Comparison of ENCODE assay signal across 34 mouse cellular contexts in genomic region chr1:160441161-160441560, GRCm38 (mm10).
DNase-seq lines count a peak whose midpoint lies in the region; ATAC-seq and TF ChIP-seq lines count a peak whose summit lies in the region.
"Had no signal": no experiment of that assay in that cellular context is flagged by ENCODE, and none has a peak within 500 bp of the region (broad histone marks: within the 10 kb centered on the region; RNA-seq: fewer than 3 reads in every experiment).

No protein-coding gene starts in this region.

- H3K36me3 ChIP-seq in liver, adult 2 months (ENCODE audit: control insufficient read depth, insufficient read depth, low read length) = peaks cover 1% of the 10 kb centered on the region; the same call in 1 of the 2 replicates
- H3K36me3 ChIP-seq in liver, postnatal 0 days (replicated peaks; ENCODE audit: insufficient read depth, low read length) = no peaks in the 10 kb centered on the region
- peaks cover 0 to 7% of the 10 kb centered on the region in 2 experiments; a peak in 2 of 4 replicates for H3K36me3 ChIP-seq in MEL (ENCODE audit: control insufficient read depth in 1 of 2, insufficient read depth in 2 of 2, low read length in 2 of 2)
- H3K36me3 ChIP-seq in midbrain, embryonic 11.5 days (ENCODE audit: control insufficient read depth, insufficient read depth, low read length) = no peaks in the 10 kb centered on the region
- H3K36me3 ChIP-seq: embryonic facial prominence, embryonic 10.5 days; embryonic facial prominence, embryonic 15.5 days; forebrain, embryonic 12.5 days; heart, embryonic 13.5 days; hindbrain, embryonic 10.5 days; intestine, embryonic 15.5 days; liver, embryonic 13.5 days; midbrain, embryonic 15.5 days; neural tube, embryonic 15.5 days; stomach, embryonic 15.5 days had no signal

- no peak for TF ChIP-seq EP300 in liver, postnatal 0 days (IDR thresholded peaks at IDR 0.05; ENCODE audit: low read depth)
- peak; percentile 25 to 39; a peak in 2 of 4 replicates for TF ChIP-seq EP300 in MEL (IDR thresholded peaks at IDR 0.05; ENCODE audit: low read depth in 1 of 2, low read length in 2 of 2)

- H3K9ac ChIP-seq in liver, adult 2 months (ENCODE audit: low read depth, low read length) = no peak overlapping the region
- no peak overlapping the region for H3K9ac ChIP-seq in liver, postnatal 0 days (replicated peaks)
- no peak overlapping the region for H3K9ac ChIP-seq in MEL (ENCODE audit: control insufficient read depth, low read depth, low read length, poor library complexity, severe bottlenecking)
- no peak overlapping the region for H3K9ac ChIP-seq in midbrain, embryonic 11.5 days (ENCODE audit: low read length)
- H3K9ac ChIP-seq: embryonic facial prominence, embryonic 15.5 days; forebrain, embryonic 12.5 days; forebrain, postnatal 0 days; heart, embryonic 13.5 days; intestine, embryonic 15.5 days; liver, embryonic 13.5 days; lung, embryonic 14.5 days; midbrain, embryonic 15.5 days; neural tube, embryonic 15.5 days; stomach, embryonic 15.5 days had no signal

- no peaks in the 10 kb centered on the region for H3K9me3 ChIP-seq in liver, postnatal 0 days (ENCODE audit: low read length)
- H3K9me3 ChIP-seq in MEL (replicated peaks; ENCODE audit: insufficient read depth, low read length) = no peaks in the 10 kb centered on the region
- H3K9me3 ChIP-seq in midbrain, embryonic 11.5 days (ENCODE audit: control insufficient read depth, low read length) = no peaks in the 10 kb centered on the region
- H3K9me3 ChIP-seq: embryonic facial prominence, embryonic 10.5 days; embryonic facial prominence, embryonic 15.5 days; forebrain, embryonic 12.5 days; heart, embryonic 13.5 days; hindbrain, embryonic 10.5 days; intestine, embryonic 15.5 days; liver, embryonic 13.5 days; midbrain, embryonic 15.5 days; neural tube, embryonic 15.5 days; stomach, embryonic 15.5 days had no signal

- intact Hi-C loops in heart, postnatal 25 days (cut with DNase I) = no loop called here

- no peak for TF ChIP-seq POLR2A in liver, adult 2 months (IDR thresholded peaks at IDR 0.05; ENCODE audit: extremely low read depth, insufficient read depth, low read length)
- no peak for TF ChIP-seq POLR2A in MEL (IDR thresholded peaks at IDR 0.05; ENCODE audit: control insufficient read depth in 1 of 2, insufficient read depth in 1 of 2, low read depth in 1 of 2, low read length in 2 of 2, poor library complexity in 1 of 2)

- H3K27me3 ChIP-seq in liver, adult 2 months (ENCODE audit: control insufficient read depth, insufficient read depth, low read length) = no peaks in the 10 kb centered on the region
- H3K27me3 ChIP-seq in liver, postnatal 0 days (ENCODE audit: insufficient read depth, low read length) = no peaks in the 10 kb centered on the region
- H3K27me3 ChIP-seq in MEL (ENCODE audit: control insufficient read depth in 1 of 2, insufficient read depth in 2 of 2, low read length in 2 of 2) = no peaks in the 10 kb centered on the region
- no peaks in the 10 kb centered on the region for H3K27me3 ChIP-seq in midbrain, embryonic 11.5 days (ENCODE audit: control insufficient read depth, insufficient read depth, low read length)
- H3K27me3 ChIP-seq: embryonic facial prominence, embryonic 15.5 days; forebrain, embryonic 12.5 days; heart, embryonic 13.5 days; intestine, embryonic 15.5 days; liver, embryonic 13.5 days; midbrain, embryonic 15.5 days; neural tube, embryonic 15.5 days; stomach, embryonic 15.5 days had no signal

- WGBS in liver, adult 2 months = 76% methylated on average over 5 of the region's 5 CpGs
- WGBS in liver, postnatal 0 days (ENCODE audit: insufficient replicate concordance) = 55% methylated on average over 5 of the region's 5 CpGs
- 84% methylated on average over 5 of the region's 5 CpGs for WGBS in midbrain, embryonic 11.5 days

- no peak for TF ChIP-seq RAD21 in MEL (IDR thresholded peaks at IDR 0.05; ENCODE audit: low read depth, low read length)

- no peaks in the 10 kb centered on the region for H3K4me1 ChIP-seq in liver, adult 2 months (ENCODE audit: control insufficient read depth, insufficient read depth, low read length)
- no peaks in the 10 kb centered on the region for H3K4me1 ChIP-seq in liver, postnatal 0 days (ENCODE audit: insufficient read depth)
- H3K4me1 ChIP-seq in MEL (ENCODE audit: control insufficient read depth in 1 of 2, insufficient read depth in 2 of 2, low read length in 2 of 2) = peaks cover 0 to 5% of the 10 kb centered on the region in 2 experiments; a peak in 2 of 4 replicates
- H3K4me1 ChIP-seq in midbrain, embryonic 11.5 days (ENCODE audit: control insufficient read depth, insufficient read depth, low read length) = no peaks in the 10 kb centered on the region
- H3K4me1 ChIP-seq: embryonic facial prominence, embryonic 10.5 days; embryonic facial prominence, embryonic 15.5 days; forebrain, embryonic 12.5 days; hindbrain, embryonic 10.5 days; intestine, embryonic 15.5 days; liver, embryonic 13.5 days; midbrain, embryonic 15.5 days; neural tube, embryonic 15.5 days; stomach, embryonic 15.5 days had no signal

- H3K27ac ChIP-seq in liver, adult 2 months (replicated peaks; ENCODE audit: insufficient read depth, low read depth, low read length) = no peak overlapping the region
- H3K27ac ChIP-seq in liver, postnatal 0 days (ENCODE audit: low read depth) = no peak overlapping the region
- H3K27ac ChIP-seq in MEL (ENCODE audit: control insufficient read depth, low read depth, low read length) = no peak overlapping the region
- no peak overlapping the region for H3K27ac ChIP-seq in midbrain, embryonic 11.5 days (ENCODE audit: low read depth, low read length)
- H3K27ac ChIP-seq: embryonic facial prominence, embryonic 10.5 days; embryonic facial prominence, embryonic 15.5 days; forebrain, embryonic 12.5 days; heart, embryonic 13.5 days; hindbrain, embryonic 10.5 days; hindbrain, postnatal 0 days; intestine, embryonic 15.5 days; liver, embryonic 13.5 days; midbrain, embryonic 15.5 days; neural tube, embryonic 15.5 days; stomach, embryonic 15.5 days had no signal

- peak; percentile 93 for DNase-seq in heart, adult 11 months
- no peak for DNase-seq in heart, postnatal 25 days (ENCODE audit: low spot score)
- DNase-seq in liver, adult 2 months (ENCODE audit: extremely low read depth, low read depth, low spot score) = peak; percentile 9
- no peak for DNase-seq in liver, postnatal 0 days
- peak; percentile 72 for DNase-seq in MEL (ENCODE audit: low read depth, low spot score)
- DNase-seq in layer of hippocampus, adult 18-20 months (ENCODE audit: low spot score in 2 of 2) = no peak
- DNase-seq in midbrain, embryonic 11.5 days (ENCODE audit: low spot score, missing footprints) = no peak
- DNase-seq: adrenal gland, postnatal 10 days; cerebellum, adult 18-20 months; cerebellum, postnatal 14 days; forebrain, postnatal 0 days; gastrocnemius, postnatal 14 days; heart, postnatal 10 days; kidney, postnatal 25 days; left cerebral cortex, postnatal 4 days; liver, embryonic 13.5 days; lung, embryonic 14.5 days; lung, postnatal 4 days; retina, postnatal 1 day; right cerebral cortex, postnatal 14 days; thymus, adult 18-20 months; thymus, postnatal 36 days had no signal

- H3K79me2 ChIP-seq in liver, adult 2 months (ENCODE audit: control insufficient read depth, insufficient read depth, low read length) = no peaks in the 10 kb centered on the region
- H3K79me2 ChIP-seq in MEL (ENCODE audit: control insufficient read depth, insufficient read depth, low read length, poor library complexity) = no peaks in the 10 kb centered on the region

- no peak for TF ChIP-seq CTCF in liver, adult 2 months (IDR thresholded peaks at IDR 0.05; ENCODE audit: low read depth, low read length)
- TF ChIP-seq CTCF in liver, postnatal 0 days (IDR thresholded peaks at IDR 0.05; ENCODE audit: low read depth) = no peak
- no peak for TF ChIP-seq CTCF in MEL (IDR thresholded peaks at IDR 0.05 in 2 of 3, conservative IDR thresholded peaks at IDR 0.05 in 1 of 3; ENCODE audit: control insufficient read depth in 1 of 3, insufficient read depth in 1 of 3, low read depth in 2 of 3, low read length in 3 of 3, poor library complexity in 1 of 3, severe bottlenecking in 1 of 3)

- no peak overlapping the region for H3K4me3 ChIP-seq in liver, adult 2 months (ENCODE audit: insufficient read depth, low read depth, low read length)
- H3K4me3 ChIP-seq in liver, postnatal 0 days (ENCODE audit: low read depth, low read length) = no peak overlapping the region
- no peak overlapping the region for H3K4me3 ChIP-seq in MEL (ENCODE audit: control insufficient read depth in 1 of 2, insufficient read depth in 1 of 2, low read depth in 2 of 2, low read length in 2 of 2)
- H3K4me3 ChIP-seq in midbrain, embryonic 11.5 days (ENCODE audit: low read depth, low read length) = no peak overlapping the region
- H3K4me3 ChIP-seq: embryonic facial prominence, embryonic 10.5 days; embryonic facial prominence, embryonic 15.5 days; forebrain, embryonic 12.5 days; heart, embryonic 13.5 days; hindbrain, embryonic 10.5 days; intestine, embryonic 15.5 days; liver, embryonic 13.5 days; midbrain, embryonic 15.5 days; neural tube, embryonic 15.5 days; stomach, embryonic 15.5 days had no signal

- H3K4me2 ChIP-seq in liver, postnatal 0 days (ENCODE audit: low read depth, low read length) = no peak overlapping the region
- H3K4me2 ChIP-seq in midbrain, embryonic 11.5 days = no peak overlapping the region
- H3K4me2 ChIP-seq: embryonic facial prominence, embryonic 15.5 days; forebrain, embryonic 12.5 days; heart, embryonic 13.5 days; intestine, embryonic 15.5 days; liver, embryonic 13.5 days; lung, embryonic 14.5 days; midbrain, embryonic 15.5 days; neural tube, embryonic 15.5 days; stomach, embryonic 15.5 days had no signal

- ATAC-seq in liver, postnatal 0 days = no peak
- peak; percentile 98 for ATAC-seq in megakaryocyte, adult 5-6 weeks (ENCODE audit: poor library complexity, severe bottlenecking)
- ATAC-seq in midbrain, embryonic 11.5 days (ENCODE audit: low FRiP score) = no peak
- ATAC-seq: CD4-positive, CD25-positive, alpha-beta regulatory T cell, adult 4 months; intestine, embryonic 15.5 days; midbrain, embryonic 15.5 days had no signal

TF ChIP-seq in MEL, 35 proteins besides CTCF, POLR2A, EP300 and RAD21:
- peak; percentile 25; the same call in 1 of the 2 replicates for TF ChIP-seq RCOR1 (IDR thresholded peaks at IDR 0.05; ENCODE audit: low read depth, low read length)
- no peak for TF ChIP-seq NRF1 (IDR thresholded peaks at IDR 0.05; ENCODE audit: insufficient read depth, low read depth, low read length, poor library complexity, severe bottlenecking)
- 0 out of 2 replicates have a peak, but pooled peaks have one; percentile 50 for TF ChIP-seq MYC (IDR thresholded peaks at IDR 0.05; ENCODE audit: low read depth, low read length)
- 0 out of 2 replicates have a peak, but pooled peaks have one; percentile 35 for TF ChIP-seq HCFC1 (IDR thresholded peaks at IDR 0.05; ENCODE audit: low read depth, low read length)
- no peak for TF ChIP-seq USF1 (IDR thresholded peaks at IDR 0.05; ENCODE audit: low read depth, low read length)
- TF ChIP-seq SIN3A (IDR thresholded peaks at IDR 0.05; ENCODE audit: low read length) = 0 out of 2 replicates have a peak, but pooled peaks have one; percentile 25
- TF ChIP-seq ETS1 (IDR thresholded peaks at IDR 0.05; ENCODE audit: low read depth, low read length) = 0 out of 2 replicates have a peak, but pooled peaks have one; percentile 16
- no peak for TF ChIP-seq SMC3 (IDR thresholded peaks at IDR 0.05; ENCODE audit: low read depth, low read length)

Comparison
In these comparisons a context has a peak if more than half of its experiments do, and no peak if none do; other contexts are left out.
1. DNase-seq: peak in heart, adult 11 months (single experiment), liver, adult 2 months (single experiment) and MEL (single experiment); none in heart, postnatal 25 days (single experiment), liver, postnatal 0 days (single experiment), layer of hippocampus, adult 18-20 months (0 of 2) and midbrain, embryonic 11.5 days (single experiment).